In genomic region chr7:25916116-25916515, GRCm38 (mm10) we compare ENCODE assay signal across 44 mouse cellular contexts. TPM values are rescaled to one million over a fixed set of nuclear protein-coding genes. Genes with fewer than 3 reads are reported as not detected.
"Had no signal": no experiment of that assay in that cellular context is flagged by ENCODE, and none has a peak within 500 bp of the region (broad histone marks: within the 10 kb centered on the region; RNA-seq: fewer than 3 reads in every experiment).

No protein-coding gene starts in this region.

- H3K4me3 ChIP-seq: heart, adult 2 months; heart, embryonic 10.5 days; heart, embryonic 12.5 days; heart, embryonic 13.5 days; heart, embryonic 15.5 days; hindbrain, embryonic 10.5 days; hindbrain, embryonic 12.5 days; hindbrain, embryonic 13.5 days; hindbrain, embryonic 15.5 days; intestine, embryonic 15.5 days; kidney, embryonic 15.5 days; layer of hippocampus, adult 2 months had no signal

- ATAC-seq: hindbrain, embryonic 16.5 days; hindbrain, postnatal 0 days; inflammation-experienced regulatory T-cells, adult 6 months; intestine, embryonic 15.5 days; intestine, embryonic 16.5 days; intestine, postnatal 0 days had no signal

- H3K36me3 ChIP-seq: heart, embryonic 10.5 days; heart, embryonic 12.5 days; heart, embryonic 13.5 days; heart, embryonic 15.5 days; hindbrain, embryonic 10.5 days; hindbrain, embryonic 12.5 days; hindbrain, embryonic 13.5 days; hindbrain, embryonic 15.5 days; intestine, embryonic 15.5 days; kidney, embryonic 15.5 days had no signal

- H3K9ac ChIP-seq: heart, embryonic 12.5 days; heart, embryonic 13.5 days; heart, embryonic 15.5 days; hindbrain, embryonic 12.5 days; hindbrain, embryonic 13.5 days; hindbrain, embryonic 14.5 days; hindbrain, embryonic 15.5 days; intestine, embryonic 15.5 days; kidney, embryonic 15.5 days had no signal

- H3K4me1 ChIP-seq: heart, embryonic 10.5 days; heart, embryonic 12.5 days; heart, embryonic 13.5 days; heart, embryonic 15.5 days; hindbrain, embryonic 10.5 days; hindbrain, embryonic 12.5 days; hindbrain, embryonic 13.5 days; hindbrain, embryonic 15.5 days; intestine, embryonic 15.5 days; kidney, embryonic 15.5 days had no signal

- DNase-seq: heart, adult 2 months; heart, postnatal 10 days; heart, postnatal 14 days; heart, postnatal 36 days; heart, postnatal 4 days; kidney, adult 11 months; kidney, adult 18-20 months; kidney, adult 2 months; kidney, adult 8-10 months; kidney, adult 9 months; kidney, postnatal 10 days; kidney, postnatal 14 days; kidney, postnatal 25 days; kidney, postnatal 36 days; kidney, postnatal 4 days; layer of hippocampus, adult 9-11 months had no signal

- H3K27me3 ChIP-seq: heart, embryonic 12.5 days; heart, embryonic 13.5 days; heart, embryonic 15.5 days; hindbrain, embryonic 12.5 days; hindbrain, embryonic 13.5 days; hindbrain, embryonic 15.5 days; intestine, embryonic 15.5 days; kidney, embryonic 15.5 days had no signal

- H3K4me2 ChIP-seq: heart, embryonic 11.5 days; heart, embryonic 12.5 days; heart, embryonic 13.5 days; heart, embryonic 15.5 days; hindbrain, embryonic 12.5 days; hindbrain, embryonic 13.5 days; hindbrain, embryonic 14.5 days; hindbrain, embryonic 15.5 days; intestine, embryonic 15.5 days; kidney, embryonic 15.5 days had no signal

- H3K27ac ChIP-seq: heart, adult 2 months; heart, embryonic 10.5 days; heart, embryonic 13.5 days; heart, embryonic 15.5 days; hindbrain, embryonic 10.5 days; hindbrain, embryonic 12.5 days; hindbrain, embryonic 13.5 days; hindbrain, embryonic 14.5 days; hindbrain, embryonic 15.5 days; hindbrain, postnatal 0 days; intestine, embryonic 15.5 days; kidney, embryonic 15.5 days; kidney, postnatal 0 days; layer of hippocampus, adult 2 months had no signal

- H3K9me3 ChIP-seq: heart, embryonic 10.5 days; heart, embryonic 12.5 days; heart, embryonic 13.5 days; heart, embryonic 15.5 days; hindbrain, embryonic 12.5 days; hindbrain, embryonic 13.5 days; hindbrain, embryonic 15.5 days; intestine, embryonic 15.5 days; kidney, embryonic 15.5 days had no signal

RNA-seq across cellular contexts. Expression of gene Cyp2b10, which starts 18.7 kb away (rescaled TPM):
- total RNA-seq: hematopoietic stem cell, adult 5-6 weeks; hindbrain, postnatal 0 days; layer of hippocampus, postnatal 10 days; layer of hippocampus, postnatal 14 days had no signal
- polyA plus RNA-seq: heart, embryonic 10.5 days; heart, embryonic 11.5 days; heart, embryonic 12.5 days; heart, embryonic 13.5 days; heart, embryonic 14.5 days; heart, embryonic 15.5 days; heart, embryonic 16.5 days; hindbrain, embryonic 10.5 days; hindbrain, embryonic 11.5 days; hindbrain, embryonic 12.5 days; hindbrain, embryonic 13.5 days; hindbrain, embryonic 14.5 days; hindbrain, embryonic 15.5 days; hindbrain, embryonic 16.5 days; hindbrain, postnatal 0 days; inflammation-experienced regulatory T-cells, adult 6 months; intestine, embryonic 14.5 days; intestine, embryonic 15.5 days; intestine, embryonic 16.5 days; kidney, adult 2 months; kidney, embryonic 14.5 days; kidney, embryonic 15.5 days; kidney, embryonic 16.5 days; kidney, postnatal 0 days had no signal
